Mouse (Mus musculus): ENCODE data around the gene Nfam1.

- TF ChIP-seq POLR2A (IDR thresholded peaks at IDR 0.05; ENCODE audit: low read depth, low read length) = no peak
- TF ChIP-seq EP300 (IDR thresholded peaks at IDR 0.05; ENCODE audit: low read length) = no peak
- TF ChIP-seq CTCF (conservative IDR thresholded peaks at IDR 0.05 in 1 of 2, IDR thresholded peaks at IDR 0.05 in 1 of 2; ENCODE audit: low read depth in 2 of 2, low read length in 2 of 2) = no peak
- TF ChIP-seq MAX (IDR thresholded peaks at IDR 0.05; ENCODE audit: low read length) = no peak
- TF ChIP-seq SIN3A (IDR thresholded peaks at IDR 0.05; ENCODE audit: low read length) = no peak
- TF ChIP-seq GABPA (IDR thresholded peaks at IDR 0.05; ENCODE audit: insufficient replicate concordance, low read depth, low read length) = no peak
- TF ChIP-seq ZMIZ1 (IDR thresholded peaks at IDR 0.05; ENCODE audit: low read depth, low read length) = no peak
- TF ChIP-seq SMC3 (IDR thresholded peaks at IDR 0.05; ENCODE audit: low read depth, low read length) = no peak
- no peak for TF ChIP-seq NELFE (IDR thresholded peaks at IDR 0.05; ENCODE audit: low read depth, low read length)
- no peak for TF ChIP-seq HCFC1 (IDR thresholded peaks at IDR 0.05; ENCODE audit: low read depth, low read length)
- no peak; the same call in 1 of the 2 replicates for TF ChIP-seq ZNF384 (IDR thresholded peaks at IDR 0.05; ENCODE audit: low read depth, low read length)
- TF ChIP-seq POLR2AphosphoS2 (IDR thresholded peaks at IDR 0.05; ENCODE audit: low read depth, low read length) = no peak
- TF ChIP-seq ETS1 (conservative IDR thresholded peaks at IDR 0.05; ENCODE audit: low read depth, low read length) = no peak
Observed at GRCm38 (mm10) chr15:82992911-82993310, 40.2 kb downstream of the Nfam1 start.
